Mouse (Mus musculus) spleen, adult 2 months (tissue): ENCODE measurements around the gene Zfp593. TPM values are rescaled to one million over a fixed set of nuclear protein-coding genes. Genes with fewer than 3 reads are reported as not detected.

Experiments
- DNase-seq, 2 experiments: peaks; one replicate each; pipeline versions ENCODE4 v3.0.0 to v3.0.0-alpha.2; 2012 to 2021; ENCODE audit warnings: low spot score in 2 of 2, low read depth in 1 of 2
- H3K27ac ChIP-seq: fragments of 200-500 bp; 2 replicates; pipeline ENCODE4 v1.5.1; 2012; ENCODE audit warnings: low read length, inconsistent platforms; ENCODE audit not compliant: insufficient read depth
- H3K27me3 ChIP-seq: fragments of 200-500 bp; 2 replicates; pipeline ENCODE4 v1.6.1; 2012; ENCODE audit warnings: mild to moderate bottlenecking, moderate library complexity, low read length, inconsistent platforms; ENCODE audit not compliant: control insufficient read depth, insufficient read depth
- H3K36me3 ChIP-seq: fragments of 200-500 bp; 2 replicates; pipeline ENCODE4 v1.6.1; 2012; ENCODE audit warnings: mild to moderate bottlenecking, low read length, inconsistent platforms; ENCODE audit not compliant: control insufficient read depth, insufficient read depth
- H3K4me1 ChIP-seq: fragments of 200-500 bp; 2 replicates; pipeline ENCODE4 v1.6.1; 2011; ENCODE audit warnings: inconsistent platforms; ENCODE audit not compliant: control insufficient read depth, insufficient read depth, insufficient read length
- H3K4me3 ChIP-seq: fragments of 200-500 bp; 2 replicates; pipeline ENCODE4 v1.5.1; 2011; ENCODE audit warnings: mild to moderate bottlenecking, inconsistent platforms; ENCODE audit not compliant: insufficient read depth, insufficient read length; ENCODE audit errors: extremely low read depth
- CTCF ChIP-seq: fragments of 200-500 bp; IDR thresholded peaks from 2 replicates; pipeline ENCODE4 v1.5.1; 2011; ENCODE audit warnings: mild to moderate bottlenecking, inconsistent platforms; ENCODE audit not compliant: insufficient read depth, insufficient read length, insufficient replicate concordance; ENCODE audit errors: extremely low read depth
- POLR2A ChIP-seq: fragments of 200-500 bp; IDR thresholded peaks from 2 replicates; pipeline ENCODE4 v1.6.1; 2011; ENCODE audit warnings: low read depth, low read length, inconsistent platforms
- WGBS: fragments of 180-500 bp; shearing (Covaris S2); methylation state at CpG from one replicate; pipeline ENCODE4 v1.1.7; 2018; 5-methylcytosine and 5-hydroxymethylcytosine counted together
- polyA plus RNA-seq: library from polyadenylated mRNA; depleted of rRNA; stranded (reverse); fragments of >200 nt; gene quantifications from 2 replicates; pipeline ENCODE4 v1.2.3, GENCODE M21; 2012

Zfp593 gene
- polyA plus RNA-seq, 1 experiment, result 7.4 TPM

DNA sequence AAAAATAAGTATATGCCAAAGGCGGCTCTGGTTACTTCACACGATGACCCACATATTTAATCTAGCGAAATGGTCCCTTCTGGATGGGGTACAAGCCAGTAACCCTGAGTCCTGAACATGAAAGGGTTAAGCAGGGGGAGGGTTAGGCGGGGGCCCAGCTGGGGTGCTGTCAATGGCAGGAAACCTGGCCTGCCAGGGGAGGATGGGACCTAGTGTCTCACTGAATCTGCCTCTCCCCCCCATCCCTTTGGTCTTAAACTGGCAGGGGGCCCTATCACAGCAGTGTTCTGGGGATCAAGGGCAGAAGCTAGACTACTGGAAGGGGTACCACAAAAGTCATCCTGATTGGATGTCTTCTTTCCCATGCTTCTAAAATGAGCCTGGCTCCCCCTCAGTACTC, 10.5 kb upstream of the Zfp593 start:
- TF ChIP-seq CTCF (no peak), POLR2A (no peak)
- WGBS, result 69% methylated on average over 4 of the region's 4 CpGs
- DNase-seq, result no peak
- peaks cover 2% of the 10 kb centered on the region for H3K4me1 ChIP-seq
- H3K27me3 ChIP-seq, result peaks cover 19% of the 10 kb centered on the region
- H3K4me3 ChIP-seq, result no peak overlapping the region
- no peak overlapping the region for H3K27ac ChIP-seq
- no peaks in the 10 kb centered on the region for H3K36me3 ChIP-seq

DNA sequence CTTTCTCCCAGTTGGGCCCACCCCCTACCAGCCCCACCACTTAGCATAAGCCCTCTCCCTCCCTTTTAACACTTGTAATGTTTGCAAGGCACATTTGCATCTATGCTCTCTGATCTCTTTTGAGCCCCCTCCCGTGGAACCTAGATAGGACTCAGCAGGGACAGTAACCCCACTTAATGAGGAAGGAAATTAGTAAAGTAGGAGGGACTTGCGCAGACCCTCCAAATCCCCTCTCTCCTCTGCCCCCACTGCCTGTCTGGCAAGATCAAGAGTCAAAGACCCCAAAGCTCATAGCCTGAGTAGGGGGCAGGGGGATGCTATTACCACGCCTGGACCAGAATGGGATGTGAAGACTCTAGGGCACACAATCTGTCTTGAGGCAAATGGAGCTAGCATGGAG, 9.4 kb upstream of the Zfp593 start:
- TF ChIP-seq POLR2A (no peak), CTCF (no peak)
- H3K27me3 ChIP-seq, result peaks cover 22% of the 10 kb centered on the region
- no peaks in the 10 kb centered on the region for H3K36me3 ChIP-seq
- 71% methylated on average over 3 of the region's 3 CpGs for WGBS
- peaks cover 5% of the 10 kb centered on the region for H3K4me1 ChIP-seq
- no peak for DNase-seq
- H3K4me3 ChIP-seq, result no peak overlapping the region
- H3K27ac ChIP-seq, result no peak overlapping the region

DNA sequence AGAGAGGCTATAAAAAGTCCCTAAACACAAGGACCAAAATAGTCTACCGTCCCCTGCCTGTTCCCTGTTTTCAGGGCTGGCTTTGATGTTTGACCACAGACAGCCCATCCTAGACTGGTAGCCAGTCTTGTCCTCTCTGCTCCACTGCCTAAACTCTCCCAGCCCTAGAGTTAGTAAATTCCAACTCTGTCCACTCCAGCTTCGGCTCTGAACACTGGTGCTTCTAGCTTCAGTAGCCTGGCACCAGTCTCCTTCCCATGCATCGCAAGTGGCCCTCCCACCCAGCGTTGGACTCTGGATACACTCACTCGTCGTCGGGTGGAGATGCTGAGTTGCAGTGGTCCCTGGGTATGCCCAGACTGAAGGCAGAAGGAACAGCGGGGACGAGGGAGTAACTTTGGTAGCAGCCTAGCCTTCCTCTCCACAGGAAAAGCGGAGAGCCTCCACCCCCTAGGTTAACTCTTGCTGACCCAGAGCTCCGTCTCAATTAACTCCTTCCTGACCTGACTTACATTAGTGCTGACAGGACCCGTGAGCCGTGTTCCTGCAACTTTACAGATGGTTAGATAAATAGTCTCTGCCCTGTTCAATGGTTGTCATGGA, 8.4 kb upstream of the Zfp593 start, which contains the start of gene Grrp1:
Grrp1 (minus strand) TSS at position 385 of the 603 bp plus-strand sequence.
- peak within 1 kb of the TSS; percentile 9; the same call in 1 of the 2 replicates for H3K4me3 ChIP-seq

DNA sequence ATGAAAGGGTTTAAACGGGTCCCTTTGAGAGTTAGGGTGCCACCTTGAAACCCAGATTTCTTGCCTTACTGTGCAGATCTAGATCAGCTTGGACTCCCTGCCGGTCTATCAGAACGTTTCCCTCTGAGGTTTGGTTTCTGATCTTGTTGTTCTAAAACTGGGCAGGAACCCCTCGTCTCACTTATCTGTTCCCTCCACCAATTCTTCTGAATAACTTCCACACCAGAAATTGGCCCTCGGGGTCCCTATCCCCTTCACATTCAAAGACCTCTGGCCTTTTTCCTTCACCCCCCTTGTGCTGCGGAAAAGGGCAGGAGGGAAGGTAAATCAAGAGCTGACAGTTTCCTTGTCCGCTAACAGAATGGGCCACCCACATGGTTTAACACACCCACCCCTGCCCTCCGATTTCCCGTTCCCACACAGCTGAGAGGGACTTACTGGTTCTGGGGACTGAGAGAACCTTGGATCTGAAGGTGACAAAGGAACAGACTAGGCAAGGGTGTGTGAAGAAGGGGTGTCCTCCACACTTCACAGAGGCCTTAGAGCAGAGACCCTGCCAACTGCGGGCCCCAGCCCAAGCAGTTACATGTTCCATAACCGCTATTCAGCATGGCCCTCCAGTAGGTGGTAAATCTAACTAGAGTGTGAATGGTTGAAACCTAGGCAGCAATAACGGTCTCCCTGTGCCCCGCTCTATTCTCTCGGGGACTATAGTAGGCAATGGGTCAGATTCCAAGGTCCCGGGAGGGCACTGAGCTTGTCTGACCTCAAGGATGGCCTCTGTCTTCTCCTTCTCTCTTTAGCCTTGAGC, 7.7 kb upstream of the Zfp593 start:
- WGBS, result 38% methylated on average over 15 of the region's 15 CpGs
- no peak for DNase-seq
- Histone ChIP-seq H3K27ac (peak overlapping the region; percentile 24; the same call in 1 of the 2 replicates), H3K36me3 (no peaks in the 10 kb centered on the region), H3K4me3 (0 out of 2 replicates have a peak overlapping the region, but pooled peaks have one; percentile 9), H3K27me3 (peaks cover 25% of the 10 kb centered on the region), H3K4me1 (peaks cover 5% of the 10 kb centered on the region)
- TF ChIP-seq CTCF, result no peak
- no peak for TF ChIP-seq POLR2A

More for the DNA sequence above, 8.4 kb upstream of the Zfp593 start, which contains the start of gene Grrp1:
- Histone ChIP-seq H3K36me3 (no peaks in the 10 kb centered on the region), H3K27me3 (peaks cover 25% of the 10 kb centered on the region), H3K4me1 (peaks cover 5% of the 10 kb centered on the region), H3K27ac (peak within 1 kb of the TSS; percentile 24; the same call in 1 of the 2 replicates)
- no peak for TF ChIP-seq POLR2A
- TF ChIP-seq CTCF, result no peak
- WGBS, result 22% methylated on average over 13 of the region's 13 CpGs
- DNase-seq, result no peak

DNA sequence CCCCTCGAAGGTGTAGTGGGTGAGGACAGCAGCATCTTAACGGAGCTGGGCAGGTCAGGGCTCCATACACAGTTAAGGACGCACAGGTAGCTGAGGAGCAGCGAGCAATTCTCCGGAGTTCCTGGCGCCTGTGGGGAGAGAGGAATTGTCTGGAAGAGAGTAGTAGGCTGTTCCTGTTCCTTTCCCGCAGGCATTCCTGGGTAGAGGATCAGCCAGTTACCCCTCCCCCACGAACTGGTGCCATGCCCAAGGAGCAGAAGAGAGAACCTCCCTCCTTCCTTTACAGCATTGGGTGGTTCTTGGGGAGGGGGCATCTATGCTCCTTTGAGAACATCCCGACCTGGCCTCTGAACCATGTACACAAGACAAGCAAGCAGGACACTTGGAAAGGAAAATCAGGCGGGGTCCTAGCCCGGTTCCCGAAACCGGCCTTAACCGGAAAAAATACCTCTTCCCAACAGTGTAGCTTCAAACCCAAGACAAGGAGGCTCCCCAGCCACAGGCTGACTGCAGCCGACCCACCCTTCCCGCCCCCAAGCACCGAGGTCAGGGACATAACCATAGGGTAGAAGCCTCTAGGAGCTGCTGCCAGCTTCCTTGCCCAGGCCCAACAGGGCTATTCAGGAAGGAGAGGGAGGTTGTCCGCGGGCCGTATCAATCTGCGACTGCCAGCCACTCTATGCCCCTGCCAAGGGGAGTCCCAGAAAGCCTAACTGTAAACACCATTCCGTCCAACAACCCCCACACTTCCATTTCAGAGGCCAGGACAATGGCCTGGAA, 6.9 kb upstream of the Zfp593 start:
- H3K4me3 ChIP-seq, result 0 out of 2 replicates have a peak overlapping the region, but pooled peaks have one; percentile 9

More for the DNA sequence above, 6.9 kb upstream of the Zfp593 start:
- WGBS, result 45% methylated on average over 22 of the region's 22 CpGs
- Histone ChIP-seq H3K27me3 (peaks cover 25% of the 10 kb centered on the region), H3K4me1 (peaks cover 5% of the 10 kb centered on the region), H3K36me3 (no peaks in the 10 kb centered on the region), H3K27ac (no peak overlapping the region)
- TF ChIP-seq POLR2A, result no peak
- no peak for TF ChIP-seq CTCF
- DNase-seq, result no peak
